Mouse (Mus musculus): Measurements from ENCODE around the gene Mtf1.

DNA sequence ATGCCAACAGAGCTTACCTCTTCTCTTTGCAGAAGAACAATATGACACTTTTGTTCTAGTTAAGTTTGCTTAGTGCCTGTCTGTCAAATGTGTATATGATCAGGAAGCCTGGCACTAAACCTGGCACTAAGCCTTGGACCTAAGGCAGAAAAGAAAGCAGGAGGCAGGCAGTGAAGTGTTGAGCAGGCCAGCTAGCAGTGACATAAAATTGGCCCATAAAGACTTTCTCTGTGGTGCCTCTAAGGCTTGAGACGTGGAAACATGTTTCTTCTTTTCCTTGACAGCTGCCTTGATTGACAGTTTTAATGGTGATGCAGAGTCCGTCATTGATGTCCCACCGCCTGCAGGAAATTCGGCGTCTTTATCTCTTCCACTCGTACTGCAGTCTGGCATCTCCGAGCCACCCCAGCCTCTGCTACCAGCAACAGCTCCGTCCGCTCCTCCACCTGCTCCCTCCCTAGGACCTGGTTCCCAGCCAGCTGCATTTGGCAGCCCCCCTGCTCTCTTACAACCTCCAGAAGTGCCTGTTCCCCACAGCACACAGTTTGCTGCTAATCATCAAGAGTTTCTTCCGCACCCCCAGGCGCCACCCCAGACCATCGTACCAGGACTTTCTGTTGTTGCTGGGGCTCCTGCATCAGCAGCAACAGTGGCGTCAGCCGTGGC is 36.3 kb downstream of the Mtf1 start:
- TF ChIP-seq CTCF (IDR thresholded peaks at IDR 0.05; ENCODE audit: low read depth), result no peak
- TF ChIP-seq EP300 (optimal IDR thresholded peaks at IDR 0.05), result no peak
